Mouse (Mus musculus): ENCODE data around the gene Alb. TPM values are rescaled to one million over a fixed set of nuclear protein-coding genes. Genes with fewer than 3 reads are reported as not detected.

The Alb gene
- 0.08 and 2.3 TPM in 2 replicates for polyA plus RNA-seq (2012; rRNA removed)

DNA sequence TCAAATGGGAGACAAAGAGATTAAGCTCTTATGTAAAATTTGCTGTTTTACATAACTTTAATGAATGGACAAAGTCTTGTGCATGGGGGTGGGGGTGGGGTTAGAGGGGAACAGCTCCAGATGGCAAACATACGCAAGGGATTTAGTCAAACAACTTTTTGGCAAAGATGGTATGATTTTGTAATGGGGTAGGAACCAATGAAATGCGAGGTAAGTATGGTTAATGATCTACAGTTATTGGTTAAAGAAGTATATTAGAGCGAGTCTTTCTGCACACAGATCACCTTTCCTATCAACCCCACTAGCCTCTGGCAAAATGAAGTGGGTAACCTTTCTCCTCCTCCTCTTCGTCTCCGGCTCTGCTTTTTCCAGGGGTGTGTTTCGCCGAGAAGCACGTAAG lies at the start of gene Alb:
TSS of gene Alb (plus strand) at position 279 of the 400 bp plus-strand sequence.
- DNase-seq (ENCODE audit: extremely low spot score in 1 of 2, low spot score in 1 of 2): no peak

- DNase-seq (ENCODE audit: extremely low spot score in 1 of 2, low spot score in 1 of 2): no peak
Measured at GRCm38 (mm10) chr5:90414142-90414924, 46.4 kb upstream of the Alb start.

- DNase-seq (ENCODE audit: extremely low spot score in 1 of 2, low spot score in 1 of 2): no peak
Measured at GRCm38 (mm10) chr5:90414925-90415295, 45.8 kb upstream of the Alb start.

- no peak for DNase-seq (ENCODE audit: extremely low spot score in 1 of 2, low spot score in 1 of 2)
Measured at GRCm38 (mm10) chr5:90424625-90425024, 36.1 kb upstream of the Alb start.

DNA sequence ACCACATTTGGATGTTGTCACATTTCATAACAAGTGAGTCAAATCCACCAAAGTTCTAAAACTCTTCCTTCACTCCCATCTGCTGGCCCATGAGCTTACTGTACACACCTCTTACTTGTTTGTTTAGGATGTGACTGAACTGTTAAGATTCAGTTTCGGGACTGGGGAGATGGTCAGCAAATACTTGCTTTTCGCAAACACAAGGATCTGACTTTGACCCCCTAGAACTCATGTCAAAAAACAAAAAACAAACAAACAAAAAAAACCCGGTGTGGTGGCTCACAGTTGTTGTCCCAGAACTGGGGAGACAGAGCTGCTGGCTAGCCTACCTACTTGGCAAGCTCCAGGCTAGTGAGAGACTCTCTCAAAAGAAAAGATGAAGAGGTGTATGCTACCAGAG lies 35.5 kb upstream of the Alb start:
- no peak for DNase-seq (ENCODE audit: extremely low spot score in 1 of 2, low spot score in 1 of 2)

GRCm38 (mm10) chr5:90431053-90431452 lies 29.6 kb upstream of the Alb start:
- DNase-seq (ENCODE audit: extremely low spot score in 1 of 2, low spot score in 1 of 2): no peak

DNA sequence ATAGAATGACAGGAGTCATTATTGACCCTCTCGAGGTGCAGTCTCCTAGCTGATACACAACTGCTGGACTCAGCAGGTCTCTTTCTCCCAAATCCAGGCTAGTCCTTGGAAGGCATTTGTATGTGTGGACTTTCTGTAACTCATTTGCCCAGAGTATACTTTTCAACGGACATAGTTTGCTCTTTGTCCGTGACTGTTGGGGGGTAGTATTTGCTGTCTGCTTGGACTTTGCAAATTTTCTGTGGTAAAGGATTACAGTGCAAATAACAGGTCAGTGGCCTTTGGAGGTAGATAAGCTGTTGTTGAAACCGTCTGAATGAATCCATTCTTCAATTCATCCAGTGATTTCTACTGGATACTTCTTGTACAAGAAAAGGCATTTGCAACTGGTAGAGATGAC lies 21.5 kb upstream of the Alb start:
- DNase-seq (ENCODE audit: extremely low spot score in 1 of 2, low spot score in 1 of 2): no peak

DNA sequence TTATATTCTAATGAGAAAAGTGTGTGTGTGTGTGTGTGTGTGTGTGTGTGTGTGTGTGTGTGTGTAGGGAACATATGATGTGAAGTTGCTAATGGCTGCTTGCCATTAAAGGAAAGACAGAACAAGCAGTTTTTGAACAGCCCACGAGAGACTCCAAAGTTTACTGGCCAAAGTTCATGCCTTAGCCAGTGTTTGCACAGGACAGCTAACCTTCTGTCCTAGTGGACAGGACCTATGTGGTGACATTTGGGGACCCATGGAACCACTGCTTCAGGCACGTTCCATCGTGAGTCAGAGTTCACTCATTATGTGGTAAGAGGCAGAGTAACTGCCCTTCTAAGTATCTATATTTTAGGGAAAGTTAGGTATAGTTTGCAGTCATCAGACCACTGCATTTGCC lies 13.1 kb upstream of the Alb start:
- no peak for DNase-seq (ENCODE audit: extremely low spot score in 1 of 2, low spot score in 1 of 2)

- no peak for DNase-seq (ENCODE audit: extremely low spot score in 1 of 2, low spot score in 1 of 2)
Measured at GRCm38 (mm10) chr5:90449961-90450360, 10.7 kb upstream of the Alb start.

DNA sequence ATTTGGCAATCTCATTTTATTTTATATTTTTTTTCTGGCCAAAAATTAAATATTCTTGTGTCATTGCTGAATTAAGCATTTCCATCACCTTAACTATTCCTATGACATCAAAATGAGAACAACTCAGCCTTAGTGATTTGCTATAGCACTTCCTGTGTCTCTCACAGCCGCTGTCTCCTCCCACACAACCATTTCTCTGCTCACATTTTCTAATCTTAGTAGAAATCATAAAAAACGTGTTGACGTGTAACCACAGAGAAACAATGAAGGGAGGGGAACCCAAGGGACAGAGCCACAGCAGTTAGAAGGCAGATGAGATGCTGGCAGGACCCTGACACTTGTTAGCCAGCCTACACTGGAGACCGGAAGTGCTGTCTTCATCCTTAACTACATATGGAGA lies 8.0 kb upstream of the Alb start:
- peak in 1 of 2 experiments; percentile 30 for DNase-seq (ENCODE audit: extremely low spot score in 1 of 2, low spot score in 1 of 2)

GRCm38 (mm10) chr5:90457241-90457640 lies 3.5 kb upstream of the Alb start:
- no peak for DNase-seq (ENCODE audit: extremely low spot score in 1 of 2, low spot score in 1 of 2)

DNA sequence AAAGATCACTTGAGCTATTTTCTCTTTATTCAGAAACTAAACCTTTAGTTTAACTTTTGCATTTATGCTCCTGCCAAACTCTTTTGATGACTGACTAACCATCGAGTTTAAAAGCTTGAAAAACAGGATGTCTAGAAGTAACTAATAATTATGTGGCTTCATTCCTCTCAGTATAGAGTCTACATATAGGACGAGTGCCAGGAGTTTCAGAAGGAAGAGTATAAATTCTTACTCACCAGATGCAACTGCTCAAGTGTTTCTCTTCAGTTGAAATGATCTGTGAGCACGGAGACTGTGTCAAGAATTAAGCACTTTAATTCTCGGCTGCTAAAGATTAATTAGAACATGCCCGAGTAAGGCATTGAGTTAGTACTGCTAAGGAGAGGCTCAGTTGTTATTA lies 2.0 kb upstream of the Alb start:
- peak in 1 of 2 experiments; percentile 12 for DNase-seq (ENCODE audit: extremely low spot score in 1 of 2, low spot score in 1 of 2)

- DNase-seq (ENCODE audit: extremely low spot score in 1 of 2, low spot score in 1 of 2): no peak
Measured at GRCm38 (mm10) chr5:90466806-90467205, 6.1 kb downstream of the Alb start.

GRCm38 (mm10) chr5:90467245-90467644 lies 6.5 kb downstream of the Alb start:
- DNase-seq (ENCODE audit: extremely low spot score in 1 of 2, low spot score in 1 of 2): no peak

DNA sequence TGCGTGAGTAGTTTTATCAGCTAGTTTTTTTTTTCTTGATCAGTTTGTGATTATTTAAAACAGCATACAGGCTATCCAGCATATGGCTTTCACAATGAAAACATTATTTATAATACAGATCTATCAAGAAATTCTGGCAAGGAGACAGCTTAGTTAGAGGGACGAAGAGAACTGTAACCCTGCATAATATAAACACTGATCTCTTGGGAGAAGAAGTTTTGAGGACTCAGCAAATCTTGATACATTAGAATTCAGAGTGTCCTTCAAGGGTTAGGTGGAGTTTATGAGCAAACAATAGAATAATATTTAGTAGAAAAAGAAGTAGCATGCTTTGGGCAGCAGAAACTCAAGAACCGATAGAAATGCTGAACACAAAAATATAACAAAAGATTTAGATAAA lies 10.1 kb downstream of the Alb start:
- no peak for DNase-seq (ENCODE audit: extremely low spot score in 1 of 2, low spot score in 1 of 2)

DNA sequence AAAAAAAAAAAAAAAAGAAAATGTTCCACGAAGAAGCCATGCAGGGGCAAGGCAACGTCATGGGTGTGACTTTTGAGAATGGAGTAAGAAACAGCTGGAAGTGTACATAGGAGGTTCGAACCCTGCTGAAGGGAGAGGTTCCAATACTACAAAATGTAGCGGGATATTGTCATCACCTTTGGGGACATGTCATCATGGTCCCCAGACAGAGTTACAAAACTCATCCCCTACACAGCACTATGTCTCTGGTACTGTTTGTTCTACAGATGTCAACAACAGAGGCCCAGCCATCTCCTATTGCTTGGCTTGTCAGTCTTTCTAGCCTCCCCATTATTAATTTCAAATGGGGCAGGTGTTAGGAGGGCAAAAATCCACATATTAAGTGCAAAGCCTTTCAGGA lies 13.2 kb downstream of the Alb start:
- DNase-seq (ENCODE audit: extremely low spot score in 1 of 2, low spot score in 1 of 2): no peak

DNA sequence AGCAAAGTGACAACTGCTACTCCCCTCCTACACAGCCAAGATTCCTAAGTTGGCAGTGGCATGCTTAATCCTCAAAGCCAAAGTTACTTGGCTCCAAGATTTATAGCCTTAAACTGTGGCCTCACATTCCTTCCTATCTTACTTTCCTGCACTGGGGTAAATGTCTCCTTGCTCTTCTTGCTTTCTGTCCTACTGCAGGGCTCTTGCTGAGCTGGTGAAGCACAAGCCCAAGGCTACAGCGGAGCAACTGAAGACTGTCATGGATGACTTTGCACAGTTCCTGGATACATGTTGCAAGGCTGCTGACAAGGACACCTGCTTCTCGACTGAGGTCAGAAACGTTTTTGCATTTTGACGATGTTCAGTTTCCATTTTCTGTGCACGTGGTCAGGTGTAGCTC lies 13.7 kb downstream of the Alb start:
- no peak for DNase-seq (ENCODE audit: extremely low spot score in 1 of 2, low spot score in 1 of 2)

DNA sequence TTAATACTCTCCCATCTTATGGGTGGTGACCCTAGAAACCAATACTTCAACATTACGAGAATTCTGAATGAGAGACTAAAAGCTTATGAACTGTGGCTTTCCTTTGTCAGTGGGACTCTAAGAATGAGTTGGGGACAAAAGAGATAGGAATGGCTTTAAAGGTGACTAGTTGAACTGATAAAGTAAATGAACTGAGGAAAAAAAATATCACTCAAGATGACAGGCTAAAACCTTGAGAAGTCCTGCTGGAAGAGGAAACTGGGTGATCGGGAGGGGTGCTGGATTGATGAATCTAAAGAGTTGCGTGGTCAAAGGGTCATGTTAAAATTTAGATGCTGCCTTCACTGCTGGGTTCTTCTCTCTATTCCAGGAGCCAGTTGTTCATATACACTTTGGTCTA lies 16.0 kb downstream of the Alb start:
- no peak for DNase-seq (ENCODE audit: extremely low spot score in 1 of 2, low spot score in 1 of 2)

DNA sequence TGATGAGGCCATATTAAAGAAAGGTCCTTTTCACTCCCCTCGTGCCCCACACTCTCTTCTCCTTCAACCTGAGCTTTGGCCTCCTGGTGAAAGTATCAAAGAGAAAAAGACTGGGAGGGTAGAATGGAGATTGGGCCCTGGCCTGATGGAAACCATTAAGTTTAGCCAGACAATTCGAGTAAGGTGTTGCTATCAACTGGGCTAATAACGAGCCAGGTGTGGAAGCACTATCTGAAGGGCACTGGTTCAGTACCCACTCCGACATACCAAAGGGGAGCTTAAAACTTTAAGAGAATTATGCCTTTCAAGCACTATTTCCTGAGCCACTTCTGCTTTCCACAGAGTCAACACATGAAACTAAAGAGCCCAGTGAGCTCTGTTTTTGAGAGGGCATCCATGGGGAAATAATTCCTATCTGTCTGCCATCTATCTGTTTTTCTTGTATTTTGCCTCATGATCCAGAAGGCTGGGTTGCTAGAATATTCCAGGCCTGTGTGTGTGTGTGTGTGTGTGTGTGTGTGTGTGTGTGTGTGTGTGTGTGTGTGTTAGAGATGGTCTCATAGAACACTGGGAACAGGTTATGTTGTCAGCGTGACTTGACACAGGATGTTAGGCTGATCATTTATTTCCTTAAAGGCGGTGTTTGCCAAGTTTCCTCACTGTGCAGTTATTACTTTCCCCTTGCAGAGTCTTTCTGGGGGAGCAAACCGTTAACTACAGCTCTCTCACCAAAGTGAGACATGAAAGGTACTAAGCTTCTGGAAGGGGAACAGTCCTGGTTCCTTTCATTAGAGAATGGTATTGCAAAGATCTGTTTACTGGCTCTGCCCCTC lies 16.8 kb downstream of the Alb start:
- DNase-seq (ENCODE audit: extremely low spot score in 1 of 2, low spot score in 1 of 2): no peak

GRCm38 (mm10) chr5:90478886-90479285 lies 18.2 kb downstream of the Alb start:
- no peak for DNase-seq (ENCODE audit: extremely low spot score in 1 of 2, low spot score in 1 of 2)

DNA sequence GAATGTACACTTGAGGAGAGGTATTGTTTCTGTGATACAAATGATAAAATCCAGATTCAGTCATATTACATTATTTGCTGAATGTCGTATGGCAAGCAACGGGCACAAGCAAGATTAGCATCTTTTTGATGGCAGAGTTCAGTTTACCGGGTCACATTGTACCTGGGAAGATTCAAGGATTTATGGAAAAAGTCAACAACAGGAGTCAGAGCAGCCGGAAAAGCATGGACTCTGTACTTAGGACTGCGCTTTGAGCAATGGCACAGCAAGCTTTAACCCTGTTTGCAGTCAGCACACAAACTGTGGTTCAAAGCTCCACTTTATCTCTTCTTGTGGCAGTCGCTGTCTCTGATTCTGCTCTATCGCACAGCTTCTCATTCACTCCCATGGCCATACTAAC lies 24.9 kb downstream of the Alb start:
- DNase-seq (ENCODE audit: extremely low spot score in 1 of 2, low spot score in 1 of 2): no peak

GRCm38 (mm10) chr5:90488323-90488722 lies 27.6 kb downstream of the Alb start:
- no peak for DNase-seq (ENCODE audit: extremely low spot score in 1 of 2, low spot score in 1 of 2)

All from frontal cortex, adult 2 months (tissue).